Mouse (Mus musculus) heart, embryonic 12.5 days (tissue): ENCODE data around the gene Rpp25. TPM values are rescaled to one million over a fixed set of nuclear protein-coding genes. Genes with fewer than 3 reads are reported as not detected.

Experiments used
- polyA plus RNA-seq: library from polyadenylated mRNA; unstranded; fragments of >200 nt; fragmentation: Nextera tagmentation; extraction: Ambion mirVana; gene quantifications from 2 replicates; pipeline ENCODE4 v1.2.1, GENCODE M21; 2016

Rpp25 gene
- polyA plus RNA-seq, 1 experiment from 2014 or later, result 14.2 TPM

Other genes with a start within 250 kb of the Rpp25 start
- 17.4 and 17.9 TPM in 2 replicates for gene 1700017B05Rik, start 241.4 kb upstream of the Rpp25 start, polyA plus RNA-seq
- gene Ppcdc, start 63.9 kb upstream of the Rpp25 start, polyA plus RNA-seq, result 19.4 and 20.2 TPM in 2 replicates
- gene Scamp5, start 36.0 kb upstream of the Rpp25 start, polyA plus RNA-seq, result 11.8 and 12.3 TPM in 2 replicates
- 1,377 and 1,385 TPM in 2 replicates for gene Cox5a, start 17.2 kb downstream of the Rpp25 start, polyA plus RNA-seq
- gene Fam219b, start 33.5 kb downstream of the Rpp25 start, polyA plus RNA-seq, result 12.8 TPM in 2 replicates
- gene Mpi, start 48.7 kb downstream of the Rpp25 start, polyA plus RNA-seq, result 75.6 and 82.6 TPM in 2 replicates
- gene Scamp2, start 56.9 kb downstream of the Rpp25 start, polyA plus RNA-seq, result 52.5 and 55.6 TPM in 2 replicates
- 18.1 and 19.5 TPM in 2 replicates for gene Ulk3, start 85.4 kb downstream of the Rpp25 start, polyA plus RNA-seq
- not detected in 2 replicates for gene Cplx3, start 102.3 kb downstream of the Rpp25 start, polyA plus RNA-seq
- gene Lman1l, start 116.7 kb downstream of the Rpp25 start, polyA plus RNA-seq, result not detected in 2 replicates
- gene Csk, start 149.6 kb downstream of the Rpp25 start, polyA plus RNA-seq, result 16.4 TPM in 2 replicates
- gene Cyp1a2, start 179.7 kb downstream of the Rpp25 start, polyA plus RNA-seq, result not detected in 2 replicates
- gene Cyp1a1, start 183.9 kb downstream of the Rpp25 start, polyA plus RNA-seq, result not detected in 2 replicates
- gene Edc3, start 204.5 kb downstream of the Rpp25 start, polyA plus RNA-seq, result 21.2 and 21.3 TPM in 2 replicates